Mouse (Mus musculus) kidney, adult 2 months (tissue): ENCODE data around the gene Gpr19.

ENCODE experiments used
- CTCF ChIP-seq: fragments of 200-500 bp; conservative IDR thresholded peaks from 2 replicates; pipeline ENCODE4 v1.5.1; 2011; ENCODE audit warnings: low read depth, mild to moderate bottlenecking, control low read depth, low read length, moderate library complexity, mixed read lengths; ENCODE audit not compliant: insufficient read depth, insufficient read length
- POLR2A ChIP-seq: fragments of 200-500 bp; IDR thresholded peaks from one replicate; pipeline ENCODE4 v1.6.1; 2011; ENCODE audit warnings: low read depth, low read length, control low read depth

- TF ChIP-seq CTCF (no peak), POLR2A (no peak)
These were observed 32.0 kb upstream of the Gpr19 start for GRCm38 (mm10) chr6:134930383-134930782.
